Mouse (Mus musculus) layer of hippocampus, postnatal 25 days (tissue): ENCODE measurements around the gene Tlr12. TPM values are rescaled to one million over a fixed set of nuclear protein-coding genes. Genes with fewer than 3 reads are reported as not detected.

Experiments used
- total RNA-seq, 2 experiments: library from RNA; stranded (reverse); gene quantifications; 2 replicates each; pipeline ENCODE4 v1.2.3; 2021

The Tlr12 gene
- total RNA-seq, 2 experiments from 2014 or later: 0.71 to 0.80 TPM

Other genes with a start within 250 kb of the Tlr12 start
- gene Zscan20, start 8.5 kb downstream of the Tlr12 start, total RNA-seq: 10 to 100 TPM in 1 of 2 experiments, 1 to 10 TPM in 1; 9.1 to 10.9 TPM
- 10 to 100 TPM; 93.8 to 95.1 TPM for gene Phc2, start 36.1 kb upstream of the Tlr12 start, total RNA-seq
- gene A3galt2, start 136.7 kb upstream of the Tlr12 start, total RNA-seq: under 1 TPM; 0.12 to 0.14 TPM
- 10 to 100 TPM; 24.7 to 33.8 TPM for gene Zfp362, start 187.4 kb upstream of the Tlr12 start, total RNA-seq